Mouse (Mus musculus) stomach, embryonic 14.5 days (tissue): Measurements from ENCODE around the gene Eif4e. TPM values are rescaled to one million over a fixed set of nuclear protein-coding genes. Genes with fewer than 3 reads are reported as not detected.
"Not testable (repeated sequence)": the region's sequence is repeated elsewhere in the genome, so short reads cannot be mapped to it uniquely, and the experiment has no call there.

Experiments
- ATAC-seq: fragments of 200-750 bp; cut with Nextera tagmentation; 2 replicates; pipeline ENCODE4 v1.8.0; 2017; ENCODE audit warnings: low read depth, moderate TSS enrichment; ENCODE audit not compliant: insufficient number of reproducible peaks, insufficient read depth, low FRiP score
- H3K27ac ChIP-seq: fragments of 300-500 bp; sonication (generic); 2 replicates; pipeline ENCODE4 v1.5.1; 2014; ENCODE audit warnings: mild to moderate bottlenecking, low read length, moderate library complexity, mixed read lengths
- H3K27me3 ChIP-seq: fragments of 300-500 bp; sonication (generic); 2 replicates; pipeline ENCODE4 v1.6.1; 2014; ENCODE audit warnings: low read length, control low read depth, mixed read lengths; ENCODE audit not compliant: control insufficient read depth, insufficient read depth
- H3K36me3 ChIP-seq: fragments of 300-500 bp; sonication (generic); 2 replicates; pipeline ENCODE4 v1.6.1; 2014; ENCODE audit warnings: mild to moderate bottlenecking, control low read depth, low read length, moderate library complexity, mixed read lengths; ENCODE audit not compliant: control insufficient read depth, insufficient read depth
- H3K4me1 ChIP-seq: fragments of 300-500 bp; sonication (generic); 2 replicates; pipeline ENCODE4 v1.6.1; 2014; ENCODE audit warnings: low read length, control low read depth, mixed read lengths; ENCODE audit not compliant: control insufficient read depth, insufficient read depth
- H3K4me2 ChIP-seq: fragments of 300-500 bp; sonication (generic); replicated peaks from 2 replicates; pipeline ENCODE4 v1.6.1; 2014; ENCODE audit warnings: low read depth, low read length, control low read depth
- H3K4me3 ChIP-seq: fragments of 300-500 bp; sonication (generic); 2 replicates; pipeline ENCODE4 v1.5.1; 2014; ENCODE audit warnings: low read depth, low read length, control low read depth
- H3K9ac ChIP-seq: fragments of 300-500 bp; sonication (generic); replicated peaks from 2 replicates; pipeline ENCODE4 v1.6.1; 2014; ENCODE audit warnings: low read depth, mild to moderate bottlenecking, control low read depth, low read length, moderate library complexity, mixed read lengths
- H3K9me3 ChIP-seq: fragments of 300-500 bp; sonication (generic); 2 replicates; pipeline ENCODE4 v1.6.1; 2016; ENCODE audit warnings: low read depth, low read length, control low read depth; ENCODE audit not compliant: control insufficient read depth
- WGBS: fragments of 180-500 bp; shearing (Covaris S2); extraction: QIAGEN DNeasy Blood & Tissue Kit; methylation state at CpG from one replicate; pipeline ENCODE4 v1.1.7; 2014; 5-methylcytosine and 5-hydroxymethylcytosine counted together
- polyA plus RNA-seq: library from polyadenylated mRNA; unstranded; fragments of >200 nt; fragmentation: Nextera tagmentation; extraction: Ambion mirVana; gene quantifications from 2 replicates; pipeline ENCODE4 v1.2.1, GENCODE M21; 2014

Gene Eif4e
- polyA plus RNA-seq, 1 experiment from 2014 or later: 343 TPM

DNA sequence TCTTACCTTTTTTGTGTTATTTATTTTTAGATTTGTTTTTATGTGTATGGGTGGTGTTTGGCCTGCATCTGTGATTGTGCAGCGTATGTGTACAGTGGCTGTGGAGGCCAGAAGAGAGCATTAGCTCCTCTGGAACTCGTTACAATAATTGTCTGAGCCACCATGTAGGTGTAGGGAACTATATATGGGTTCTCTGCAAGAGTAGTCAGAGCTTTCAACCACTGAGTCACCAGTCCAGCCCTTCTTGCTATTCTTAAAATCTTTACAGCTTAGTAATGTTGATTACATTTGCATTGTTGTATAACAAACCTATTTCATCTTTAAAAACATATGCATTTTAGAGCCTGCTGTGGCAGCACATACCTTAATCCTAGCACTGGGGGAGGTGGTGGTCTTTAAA is 20.7 kb downstream of the Eif4e start:
- H3K4me1 ChIP-seq: no peaks in the 10 kb centered on the region
- no peak overlapping the region for H3K9ac ChIP-seq
- WGBS: 89% methylated on average over 2 of the region's 2 CpGs
- H3K9me3 ChIP-seq: no peaks in the 10 kb centered on the region
- no peaks in the 10 kb centered on the region for H3K27me3 ChIP-seq
- no peak overlapping the region for H3K4me3 ChIP-seq
- H3K27ac ChIP-seq: no peak overlapping the region
- no peak for ATAC-seq
- no peak overlapping the region for H3K4me2 ChIP-seq
- H3K36me3 ChIP-seq: peaks cover 19% of the 10 kb centered on the region

DNA sequence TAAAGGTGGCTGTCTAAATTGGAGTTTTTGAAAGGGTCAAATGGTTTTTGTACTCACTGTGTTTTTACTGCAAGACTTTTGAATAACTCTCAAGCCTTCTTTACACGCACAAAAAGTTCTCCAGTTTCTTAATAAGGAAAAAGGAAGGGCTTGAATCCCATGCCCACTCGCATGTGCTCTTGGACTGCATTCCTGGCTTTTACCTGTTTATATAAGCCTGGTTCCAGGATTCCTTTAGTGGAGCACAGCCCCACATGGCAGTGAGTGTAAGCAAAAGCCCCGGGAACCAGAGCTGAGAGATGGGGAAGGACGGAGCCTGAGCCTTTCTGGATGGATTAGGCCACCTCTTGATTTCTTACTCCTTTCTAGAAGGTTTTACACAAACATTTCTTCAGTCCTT is 23.1 kb downstream of the Eif4e start:
- no peak overlapping the region for H3K27ac ChIP-seq
- no peak overlapping the region for H3K4me3 ChIP-seq
- no peak overlapping the region for H3K9ac ChIP-seq
- H3K4me2 ChIP-seq: no peak overlapping the region
- no peak for ATAC-seq
- no peaks in the 10 kb centered on the region for H3K9me3 ChIP-seq
- 42% methylated on average over 4 of the region's 4 CpGs for WGBS
- H3K36me3 ChIP-seq: peaks cover 25% of the 10 kb centered on the region
- no peaks in the 10 kb centered on the region for H3K27me3 ChIP-seq
- H3K4me1 ChIP-seq: no peaks in the 10 kb centered on the region

DNA sequence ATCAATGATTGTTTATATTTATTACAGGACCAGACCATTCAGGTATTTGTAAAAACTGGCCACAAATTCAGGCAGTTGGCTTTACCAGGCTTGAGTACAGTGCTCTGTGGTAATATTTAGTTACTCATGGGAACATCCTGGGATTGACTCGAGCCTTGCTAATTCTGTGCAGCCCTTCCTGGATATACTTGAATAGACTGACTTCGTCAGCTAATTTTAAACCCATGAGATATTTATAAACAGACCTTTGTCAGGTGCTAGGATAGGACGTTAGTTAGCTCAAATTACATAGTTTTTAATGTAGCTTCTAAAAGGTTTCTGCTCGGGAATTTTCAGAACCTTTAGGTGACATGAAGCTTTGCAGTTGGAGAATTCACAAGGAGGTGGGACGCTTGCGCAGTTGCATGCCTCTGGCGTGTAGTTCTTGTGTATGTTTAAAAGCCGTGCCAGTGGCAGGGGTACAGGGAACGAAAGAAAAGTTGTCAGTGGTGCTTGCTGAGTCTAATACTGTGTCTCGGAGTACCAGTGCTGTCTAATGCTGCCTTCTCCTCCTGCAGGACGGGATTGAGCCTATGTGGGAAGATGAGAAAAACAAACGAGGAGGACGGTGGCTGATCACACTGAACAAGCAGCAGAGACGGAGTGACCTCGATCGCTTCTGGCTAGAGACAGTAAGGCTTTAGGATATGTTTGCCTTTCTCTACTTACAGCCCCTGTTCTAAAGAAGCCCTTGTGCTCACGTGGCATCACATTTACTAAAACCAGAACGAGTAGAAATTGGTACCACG is 24.6 kb downstream of the Eif4e start:
- ATAC-seq: no peak
- no peak overlapping the region for H3K27ac ChIP-seq
- no peak overlapping the region for H3K4me2 ChIP-seq
- no peaks in the 10 kb centered on the region for H3K27me3 ChIP-seq
- no peaks in the 10 kb centered on the region for H3K4me1 ChIP-seq
- H3K4me3 ChIP-seq: no peak overlapping the region
- H3K36me3 ChIP-seq: peaks cover 28% of the 10 kb centered on the region
- WGBS: 82% methylated on average over 19 of the region's 19 CpGs
- no peaks in the 10 kb centered on the region for H3K9me3 ChIP-seq
- H3K9ac ChIP-seq: no peak overlapping the region

DNA sequence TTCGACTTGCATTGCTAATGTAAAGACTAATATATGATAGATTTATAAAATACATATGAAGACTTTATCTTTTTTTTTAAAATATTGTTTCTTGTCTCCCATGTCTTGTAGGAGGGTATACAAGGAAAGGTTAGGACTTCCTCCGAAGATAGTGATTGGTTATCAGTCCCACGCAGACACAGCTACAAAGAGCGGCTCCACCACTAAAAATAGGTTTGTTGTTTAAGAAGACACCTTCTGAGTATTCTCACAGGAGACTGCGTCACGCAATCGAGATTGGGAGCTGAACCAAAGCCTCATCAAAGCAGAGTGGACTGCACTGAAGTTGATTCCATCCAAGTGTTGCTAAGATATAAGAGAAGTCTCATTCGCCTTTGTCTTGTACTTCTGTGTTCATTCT is 29.3 kb downstream of the Eif4e start:
- not testable (repeated sequence) for ATAC-seq, H3K9ac ChIP-seq, H3K27me3 ChIP-seq, H3K9me3 ChIP-seq, H3K4me3 ChIP-seq, H3K4me2 ChIP-seq, H3K27ac ChIP-seq, H3K4me1 ChIP-seq
- H3K36me3 ChIP-seq: peaks cover 42% of the 10 kb centered on the region
- WGBS: 96% methylated on average over 8 of the region's 8 CpGs

DNA sequence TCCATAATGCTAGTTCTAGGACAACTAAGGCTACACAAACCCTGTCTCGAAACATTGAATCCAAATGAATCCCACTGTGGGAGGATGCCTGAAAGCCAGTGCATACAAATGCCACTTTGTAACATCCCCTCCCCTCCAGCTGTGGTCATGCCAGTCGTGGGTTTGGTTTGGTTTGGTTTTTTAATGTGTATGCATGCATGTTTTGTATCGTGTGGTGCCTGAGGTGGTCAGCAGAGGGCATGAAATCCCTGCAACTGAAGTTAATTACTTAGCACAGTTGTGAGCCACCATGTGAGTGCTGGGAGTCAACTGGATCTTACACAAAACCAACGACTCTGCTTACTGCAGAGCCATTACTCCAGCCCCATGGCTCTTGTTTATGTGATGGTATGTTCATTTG is 32.5 kb downstream of the Eif4e start:
- Histone ChIP-seq H3K36me3 (peaks cover 23% of the 10 kb centered on the region), H3K27ac (no peak overlapping the region), H3K9me3 (no peaks in the 10 kb centered on the region), H3K4me3 (no peak overlapping the region), H3K4me1 (no peaks in the 10 kb centered on the region), H3K9ac (no peak overlapping the region), H3K4me2 (no peak overlapping the region), H3K27me3 (no peaks in the 10 kb centered on the region)
- ATAC-seq: no peak
- 65% methylated on average over 4 of the region's 4 CpGs for WGBS

DNA sequence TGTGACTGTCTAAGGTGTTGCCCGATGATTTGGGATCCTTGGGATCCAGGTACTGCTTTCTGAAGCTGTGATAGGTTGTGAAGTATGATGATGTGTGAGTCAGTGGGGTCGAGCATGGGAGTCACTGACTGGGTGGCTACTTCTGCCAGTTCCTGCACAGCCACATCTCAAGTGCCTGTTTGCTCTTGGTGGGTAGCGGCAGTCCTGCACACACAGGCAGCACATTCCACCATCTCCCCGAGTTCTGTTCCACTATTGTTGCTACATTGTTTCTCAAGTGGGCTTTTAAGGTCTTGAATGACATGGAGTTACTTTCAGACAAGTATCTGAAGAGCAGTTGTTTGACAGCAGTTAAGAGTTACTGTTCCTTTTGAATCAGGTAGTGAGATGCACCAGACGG is 34.3 kb downstream of the Eif4e start:
- Histone ChIP-seq H3K4me2 (no peak overlapping the region), H3K36me3 (peaks cover 20% of the 10 kb centered on the region), H3K9me3 (no peaks in the 10 kb centered on the region), H3K4me3 (no peak overlapping the region), H3K27me3 (no peaks in the 10 kb centered on the region), H3K4me1 (no peaks in the 10 kb centered on the region), H3K9ac (no peak overlapping the region), H3K27ac (no peak overlapping the region)
- 77% methylated on average over 5 of the region's 5 CpGs for WGBS
- no peak for ATAC-seq

DNA sequence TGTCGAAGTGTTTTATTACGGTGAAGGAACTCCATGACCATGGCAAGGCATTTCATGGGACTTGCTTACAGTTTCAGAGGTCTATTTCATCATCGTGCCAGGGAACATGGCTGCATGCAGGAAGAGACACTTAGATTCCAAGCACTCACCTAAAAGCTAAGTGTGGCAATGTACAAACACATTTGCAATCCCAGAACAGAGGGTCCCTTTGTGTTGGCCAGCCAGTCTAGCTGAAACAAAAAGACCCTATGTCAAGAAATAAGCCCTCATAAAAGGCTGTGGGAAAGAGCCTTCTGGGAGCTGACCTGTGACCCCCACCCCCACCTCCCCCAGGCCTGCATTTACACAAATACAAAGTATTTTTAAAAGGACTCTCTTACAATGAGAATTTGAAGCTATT is 34.9 kb downstream of the Eif4e start:
- ATAC-seq: no peak
- H3K9me3 ChIP-seq: no peaks in the 10 kb centered on the region
- H3K9ac ChIP-seq: no peak overlapping the region
- H3K4me3 ChIP-seq: no peak overlapping the region
- no peak overlapping the region for H3K27ac ChIP-seq
- WGBS: 86% methylated on average over 3 of the region's 3 CpGs
- H3K4me2 ChIP-seq: no peak overlapping the region
- H3K27me3 ChIP-seq: no peaks in the 10 kb centered on the region
- H3K36me3 ChIP-seq: peaks cover 20% of the 10 kb centered on the region
- no peaks in the 10 kb centered on the region for H3K4me1 ChIP-seq

DNA sequence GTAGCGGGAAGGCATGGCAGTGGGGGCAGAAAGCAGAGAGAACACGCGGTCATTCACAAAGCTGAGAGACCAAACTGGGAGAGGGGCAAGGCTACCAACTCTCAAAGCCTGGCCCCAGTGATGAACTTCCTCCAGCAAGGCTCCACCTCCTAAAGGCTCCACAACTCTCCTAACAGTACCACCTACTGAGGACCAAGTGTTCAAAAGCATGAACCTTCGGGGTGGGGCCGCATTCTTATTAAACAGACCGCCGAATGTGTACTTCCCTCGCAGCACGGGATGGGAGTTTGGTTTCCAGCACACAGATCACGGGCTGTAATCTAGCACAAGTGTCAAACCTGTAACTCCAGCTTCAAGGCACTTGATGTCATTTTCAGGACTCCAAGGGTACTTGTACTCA is 52.9 kb downstream of the Eif4e start:
- no peak overlapping the region for H3K4me2 ChIP-seq
- H3K9ac ChIP-seq: no peak overlapping the region
- no peaks in the 10 kb centered on the region for H3K27me3 ChIP-seq
- H3K36me3 ChIP-seq: no peaks in the 10 kb centered on the region
- ATAC-seq: no peak
- H3K9me3 ChIP-seq: no peaks in the 10 kb centered on the region
- no peak overlapping the region for H3K27ac ChIP-seq
- H3K4me3 ChIP-seq: no peak overlapping the region
- H3K4me1 ChIP-seq: no peaks in the 10 kb centered on the region
- 85% methylated on average over 10 of the region's 10 CpGs for WGBS

DNA sequence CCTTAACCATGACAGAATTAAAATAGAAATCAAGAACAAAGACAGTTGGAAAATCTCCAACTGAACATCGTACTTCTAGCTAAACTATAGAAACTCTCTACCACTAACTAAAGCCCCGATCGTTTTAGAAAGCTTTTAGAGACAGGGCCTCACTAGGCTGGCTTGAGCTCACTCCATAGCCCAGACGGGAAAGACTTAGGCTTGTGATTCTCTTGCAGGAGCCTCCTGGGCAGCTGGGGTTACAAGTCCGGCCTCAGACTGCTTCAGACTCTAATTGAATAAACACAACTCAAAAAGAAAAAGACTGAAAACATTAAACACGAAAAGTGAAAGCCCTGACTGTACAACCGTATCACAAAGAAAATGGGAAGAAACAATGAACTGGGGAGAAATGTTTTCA is 60.2 kb downstream of the Eif4e start:
- no peaks in the 10 kb centered on the region for H3K36me3 ChIP-seq
- 28% methylated on average over 7 of the region's 7 CpGs for WGBS
- H3K27ac ChIP-seq: no peak overlapping the region
- H3K4me3 ChIP-seq: no peak overlapping the region
- H3K4me2 ChIP-seq: no peak overlapping the region
- no peaks in the 10 kb centered on the region for H3K27me3 ChIP-seq
- H3K9me3 ChIP-seq: no peaks in the 10 kb centered on the region
- no peak overlapping the region for H3K9ac ChIP-seq
- no peak for ATAC-seq
- H3K4me1 ChIP-seq: no peaks in the 10 kb centered on the region
